Mouse (Mus musculus) myocyte (in vitro differentiated cells): ENCODE measurements around the gene Urah. TPM values are rescaled to one million over a fixed set of nuclear protein-coding genes. Genes with fewer than 3 reads are reported as not detected.

Experiments used
- H3K27me3 ChIP-seq: one replicate; pipeline ENCODE4 v1.6.1; 2011; ENCODE audit not compliant: control insufficient read depth, insufficient read depth, insufficient read length
- H3K36me3 ChIP-seq: one replicate; pipeline ENCODE4 v1.6.1; 2011; ENCODE audit not compliant: control insufficient read depth, insufficient read depth
- H3K4me2 ChIP-seq: one replicate; pipeline ENCODE4 v1.6.1; 2011; ENCODE audit warnings: low read depth, control low read depth
- H3K4me3 ChIP-seq: one replicate; pipeline ENCODE4 v1.5.1; 2011; ENCODE audit warnings: mild to moderate bottlenecking, control low read depth, moderate library complexity
- H3K79me2 ChIP-seq: one replicate; pipeline ENCODE4 v1.6.1; 2011; ENCODE audit not compliant: control insufficient read depth, insufficient read depth
- H3ac ChIP-seq: one replicate; pipeline ENCODE4 v1.6.1; 2011; ENCODE audit not compliant: control insufficient read depth, insufficient read length
- CEBPB ChIP-seq: IDR thresholded peaks from 2 replicates; pipeline ENCODE4 v1.6.1; 2011; ENCODE audit warnings: mild to moderate bottlenecking, moderate library complexity; ENCODE audit not compliant: poor library complexity, insufficient read depth, severe bottlenecking
- E2F4 ChIP-seq: IDR thresholded peaks from one replicate; pipeline ENCODE4 v1.6.1; 2011; ENCODE audit warnings: mild to moderate bottlenecking, control low read depth, moderate library complexity; ENCODE audit not compliant: insufficient read depth
- MAX ChIP-seq: IDR thresholded peaks from one replicate; pipeline ENCODE4 v1.6.1; 2011; ENCODE audit warnings: low read depth, mild to moderate bottlenecking, control low read depth
- MYOD1 ChIP-seq, 3 experiments: IDR thresholded peaks; one replicate each; pipeline ENCODE4 v1.6.1; 2011; ENCODE audit warnings: control low read depth in 2 of 3, low read depth in 2 of 3, mild to moderate bottlenecking in 2 of 3, moderate library complexity in 1 of 3; ENCODE audit not compliant: insufficient read length in 2 of 3, control insufficient read depth in 1 of 3
- MYOG ChIP-seq, 3 experiments: IDR thresholded peaks; one replicate each; pipeline ENCODE4 v1.6.1; 2011; ENCODE audit warnings: control low read depth in 2 of 3, low read depth in 2 of 3, mild to moderate bottlenecking in 2 of 3; ENCODE audit not compliant: insufficient read length in 2 of 3, control insufficient read depth in 1 of 3, insufficient read depth in 1 of 3
- POLR2A ChIP-seq: IDR thresholded peaks from one replicate; pipeline ENCODE4 v1.6.1; 2011; ENCODE audit warnings: low read depth, mild to moderate bottlenecking, control low read depth, moderate library complexity; ENCODE audit not compliant: insufficient read length
- POLR2AphosphoS2 ChIP-seq: IDR thresholded peaks from one replicate; pipeline ENCODE4 v1.6.1; 2011; ENCODE audit warnings: low read depth, control low read depth; ENCODE audit not compliant: insufficient read length
- REST ChIP-seq: IDR thresholded peaks from one replicate; pipeline ENCODE4 v1.6.1; 2011; ENCODE audit warnings: mild to moderate bottlenecking, control low read depth, moderate library complexity; ENCODE audit not compliant: insufficient read depth, insufficient read length
- SRF ChIP-seq: IDR thresholded peaks from one replicate; pipeline ENCODE4 v1.6.1; 2011; ENCODE audit warnings: low read depth; ENCODE audit not compliant: control insufficient read depth, insufficient read length
- TCF12 ChIP-seq: IDR thresholded peaks from one replicate; pipeline ENCODE4 v1.6.1; 2011; ENCODE audit warnings: mild to moderate bottlenecking, control low read depth; ENCODE audit not compliant: poor library complexity, insufficient read depth, severe bottlenecking
- TCF3 ChIP-seq: IDR thresholded peaks from one replicate; pipeline ENCODE4 v1.6.1; 2011; ENCODE audit warnings: low read depth, control low read depth; ENCODE audit not compliant: insufficient read length
- USF1 ChIP-seq: IDR thresholded peaks from one replicate; pipeline ENCODE4 v1.6.1; 2011; ENCODE audit warnings: low read depth, mild to moderate bottlenecking, control low read depth, moderate library complexity
- polyA plus RNA-seq: library from polyadenylated mRNA; unstranded; fragments of >200 nt; fragmentation: generic; extraction: Trizol; gene quantifications from one replicate; pipeline ENCODE4 v1.2.1, GENCODE M21; 2012; ENCODE audit warnings: missing spikeins

The Urah gene
- polyA plus RNA-seq, 1 experiment: 0.13 TPM

DNA sequence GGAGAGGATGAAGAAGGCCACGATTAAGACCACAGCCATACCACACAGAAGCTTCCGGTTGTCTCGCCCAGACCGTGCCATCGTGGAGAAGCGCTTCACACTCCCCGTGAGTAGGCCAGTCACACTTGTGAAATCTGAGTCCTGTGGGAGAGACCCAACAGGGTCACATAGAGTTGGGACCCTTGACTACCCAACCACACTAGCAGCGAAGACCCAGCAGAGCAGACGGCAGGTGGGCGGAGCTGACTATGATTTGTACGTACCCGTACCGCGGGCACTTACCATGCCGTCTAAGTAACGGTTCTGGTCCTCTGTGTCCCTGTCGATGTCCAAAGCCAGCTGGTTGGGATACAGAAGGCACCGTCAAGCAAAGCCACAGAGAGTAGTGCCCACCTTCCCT, 19.7 kb downstream of the Urah start:
- Histone ChIP-seq H3K36me3 (peaks cover 6% of the 10 kb centered on the region), H3ac (no peak overlapping the region), H3K4me3 (peak overlapping the region; percentile 97), H3K79me2 (peaks cover 42% of the 10 kb centered on the region), H3K27me3 (no peaks in the 10 kb centered on the region), H3K4me2 (no peak overlapping the region)
- TF ChIP-seq MYOG (IDR thresholded peaks at IDR 0.05; ENCODE audit: control insufficient read depth in 1 of 3, insufficient read depth in 1 of 3, insufficient read length in 2 of 3, low read depth in 2 of 3) (no peak), CEBPB (no peak), POLR2A (no peak), TCF3 (no peak), MAX (no peak), REST (no peak), TCF12 (no peak), USF1 (no peak), POLR2AphosphoS2 (no peak), E2F4 (no peak), SRF (no peak), MYOD1 (IDR thresholded peaks at IDR 0.05; ENCODE audit: control insufficient read depth in 1 of 3, insufficient read length in 2 of 3, low read depth in 2 of 3) (no peak)

DNA sequence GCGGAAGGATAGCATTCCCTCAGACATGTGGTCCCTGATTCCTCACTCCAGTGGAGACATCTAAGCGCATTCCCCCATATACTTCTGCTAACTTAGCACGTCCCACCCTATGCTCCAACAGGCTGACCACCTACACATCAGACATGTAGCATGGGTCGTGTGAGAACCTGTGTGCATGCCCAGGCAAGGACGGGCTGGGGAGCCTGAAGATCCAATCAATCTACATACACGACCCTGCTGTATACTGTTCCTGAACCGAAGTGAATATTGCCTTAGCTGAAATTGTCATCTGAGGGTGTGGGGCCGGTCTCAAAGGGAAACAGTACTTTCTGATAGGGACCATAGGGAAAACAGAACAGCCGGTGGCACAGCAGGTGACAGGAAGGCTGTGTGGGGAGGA, 20.4 kb downstream of the Urah start:
- H3ac ChIP-seq: peak overlapping the region; percentile 39
- TF ChIP-seq POLR2A (no peak), SRF (no peak), POLR2AphosphoS2 (no peak), TCF3 (no peak), MYOG (IDR thresholded peaks at IDR 0.05; ENCODE audit: control insufficient read depth in 1 of 3, insufficient read depth in 1 of 3, insufficient read length in 2 of 3, low read depth in 2 of 3) (no peak)

DNA sequence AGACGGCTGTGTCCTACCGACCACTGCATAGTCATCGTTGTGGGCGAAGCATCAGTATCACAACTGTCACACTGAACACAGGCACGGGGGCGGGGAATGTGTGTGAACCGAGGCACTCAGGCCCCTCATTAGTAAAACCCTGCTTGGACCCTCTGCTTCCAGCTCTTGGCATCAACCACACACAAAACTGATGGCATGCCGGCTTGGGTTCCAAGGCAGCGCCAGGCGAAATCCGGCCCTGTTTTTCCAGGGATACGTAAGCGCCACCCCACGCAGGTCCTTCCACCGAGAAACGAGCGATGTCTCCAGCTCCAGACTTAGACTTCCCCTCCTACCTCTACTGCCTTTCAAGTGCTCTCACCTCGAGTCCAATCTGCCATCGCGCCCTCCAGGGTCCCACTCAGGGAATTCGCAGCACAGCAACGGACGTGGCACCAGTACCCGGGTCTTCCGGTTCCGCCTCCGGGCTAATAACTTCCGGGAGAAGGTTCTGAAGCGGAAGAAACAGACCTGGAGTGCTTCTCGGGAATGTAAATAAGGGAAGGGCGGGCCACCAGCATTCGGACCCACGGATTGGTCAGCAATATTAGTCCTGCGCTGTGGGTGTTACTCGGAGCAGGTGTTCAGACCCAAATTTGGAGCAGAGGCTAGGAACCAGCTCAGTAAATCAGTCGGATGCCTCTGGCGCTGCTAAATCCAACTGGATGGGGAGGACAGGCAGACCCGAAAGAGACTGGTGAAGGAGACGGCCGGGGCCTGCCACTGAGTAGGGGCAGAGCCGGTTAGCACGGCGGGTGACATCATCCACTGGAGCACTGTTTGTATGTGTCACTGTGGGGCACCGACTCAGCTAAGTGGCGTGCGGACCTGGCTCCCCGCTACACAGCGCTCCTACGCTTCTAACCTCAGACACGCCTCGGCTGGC, 21.3 kb downstream of the Urah start, which contains the start of gene Gm45785:
Gene Gm45785 (minus strand): TSS at position 472 of the 925 bp plus-strand sequence.
- H3K79me2 ChIP-seq: peaks cover 54% of the 10 kb centered on the region
- peak within 1 kb of the TSS; percentile 97 for H3K4me3 ChIP-seq
- TF ChIP-seq MAX (no peak), MYOD1 (IDR thresholded peaks at IDR 0.05; ENCODE audit: control insufficient read depth in 1 of 3, insufficient read length in 2 of 3, low read depth in 2 of 3) (peak; percentile 13 to 64 (median 47)), POLR2AphosphoS2 (peak; percentile 67), E2F4 (no peak), SRF (peak; percentile 87), TCF12 (no peak), MYOG (IDR thresholded peaks at IDR 0.05; ENCODE audit: control insufficient read depth in 1 of 3, insufficient read depth in 1 of 3, insufficient read length in 2 of 3, low read depth in 2 of 3) (peak in 1 of 3 experiments; percentile 64), POLR2A (peak; percentile 76), USF1 (no peak), REST (no peak), TCF3 (no peak), CEBPB (no peak)
- peaks cover 14% of the 10 kb centered on the region for H3K36me3 ChIP-seq
- H3K27me3 ChIP-seq: no peaks in the 10 kb centered on the region
- H3ac ChIP-seq: peak within 1 kb of the TSS; percentile 39
- peak within 1 kb of the TSS; percentile 84 for H3K4me2 ChIP-seq

More for the DNA sequence above, 20.4 kb downstream of the Urah start:
- H3K36me3 ChIP-seq: peaks cover 6% of the 10 kb centered on the region
- peak overlapping the region; percentile 75 for H3K4me2 ChIP-seq
- H3K27me3 ChIP-seq: no peaks in the 10 kb centered on the region
- peak overlapping the region; percentile 97 for H3K4me3 ChIP-seq
- peaks cover 44% of the 10 kb centered on the region for H3K79me2 ChIP-seq

DNA sequence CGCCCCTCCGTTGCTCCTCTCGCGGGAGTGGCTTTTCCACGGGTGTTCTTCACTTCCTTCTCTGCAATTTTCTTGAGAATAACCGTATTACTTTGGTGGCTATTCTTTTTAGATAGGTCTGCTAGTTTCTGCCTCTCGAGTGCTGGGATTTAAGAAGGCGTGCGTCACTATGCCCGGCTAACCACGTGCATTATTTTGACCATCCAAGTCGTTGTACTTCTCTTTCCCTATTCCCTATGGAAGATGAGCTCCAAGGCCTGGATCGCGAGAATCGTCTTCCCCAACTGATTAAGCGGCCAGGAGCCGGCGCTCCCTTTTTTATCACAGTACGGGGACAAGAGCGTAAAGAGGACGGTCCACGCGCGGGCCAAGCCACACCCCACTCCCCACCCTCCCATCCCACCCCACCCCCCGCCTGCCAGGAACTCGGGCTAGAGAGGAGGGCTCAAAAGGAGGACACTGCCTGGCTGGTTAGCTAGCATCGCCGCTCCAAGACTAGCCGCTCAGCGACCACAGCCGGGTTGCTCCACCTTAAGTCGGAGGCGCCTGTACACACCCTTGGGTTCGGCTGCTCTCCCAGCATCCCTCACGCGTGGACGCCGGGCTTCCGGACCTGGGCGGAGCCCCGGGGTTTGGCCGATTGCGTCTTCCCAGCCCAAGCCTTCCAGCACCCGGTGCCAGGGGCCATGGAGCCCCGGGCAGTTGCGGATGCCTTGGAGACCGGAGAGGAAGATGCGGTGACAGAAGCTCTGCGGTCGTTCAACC, 22.1 kb downstream of the Urah start, which contains the start of gene Ric8a:
Gene Ric8a (plus strand): TSS at position 173 of the 765 bp plus-strand sequence.
- no peaks in the 10 kb centered on the region for H3K27me3 ChIP-seq
- peak within 1 kb of the TSS; percentile 97 for H3K4me3 ChIP-seq
- H3K79me2 ChIP-seq: peaks cover 61% of the 10 kb centered on the region
- peak in 1 of 3 experiments; percentile 50 for TF ChIP-seq MYOG (IDR thresholded peaks at IDR 0.05; ENCODE audit: control insufficient read depth in 1 of 3, insufficient read depth in 1 of 3, insufficient read length in 2 of 3, low read depth in 2 of 3)
- peak; percentile 84 for TF ChIP-seq POLR2A
- TF ChIP-seq POLR2AphosphoS2: peak; percentile 75
- TF ChIP-seq MYOD1 (IDR thresholded peaks at IDR 0.05; ENCODE audit: control insufficient read depth in 1 of 3, insufficient read length in 2 of 3, low read depth in 2 of 3): no peak
- H3ac ChIP-seq: peak within 1 kb of the TSS; percentile 39
- H3K36me3 ChIP-seq: peaks cover 22% of the 10 kb centered on the region
- peak within 1 kb of the TSS; percentile 86 for H3K4me2 ChIP-seq
